Mouse (Mus musculus) olfactory bulb, adult 2 months (tissue): Measurements from ENCODE around the gene Rps12-ps3. TPM values are rescaled to one million over a fixed set of nuclear protein-coding genes. Genes with fewer than 3 reads are reported as not detected.

ENCODE experiments used
- H3K27ac ChIP-seq: fragments of 200-500 bp; 2 replicates; pipeline ENCODE4 v1.5.1; 2012; ENCODE audit warnings: low read depth, low read length; ENCODE audit not compliant: insufficient read depth
- H3K4me1 ChIP-seq: fragments of 200-500 bp; 2 replicates; pipeline ENCODE4 v1.6.1; 2012; ENCODE audit warnings: low read length; ENCODE audit not compliant: control insufficient read depth, insufficient read depth
- H3K4me3 ChIP-seq: fragments of 200-500 bp; 2 replicates; pipeline ENCODE4 v1.5.1; 2012; ENCODE audit warnings: mild to moderate bottlenecking, low read depth, low read length, moderate library complexity; ENCODE audit not compliant: insufficient read depth
- CTCF ChIP-seq: fragments of 200-500 bp; IDR thresholded peaks from 2 replicates; pipeline ENCODE4 v1.5.1; 2012; ENCODE audit warnings: low read depth, mild to moderate bottlenecking, low read length, moderate library complexity; ENCODE audit not compliant: insufficient read depth
- POLR2A ChIP-seq: fragments of 200-500 bp; IDR thresholded peaks from 2 replicates; pipeline ENCODE4 v1.6.1; 2012; ENCODE audit warnings: mild to moderate bottlenecking, low read depth, low read length, moderate library complexity; ENCODE audit not compliant: insufficient read depth
- WGBS: fragments of 180-500 bp; shearing (Covaris S2); methylation state at CpG from one replicate; pipeline ENCODE4 v1.1.7; 2018; 5-methylcytosine and 5-hydroxymethylcytosine counted together
- polyA plus RNA-seq: library from polyadenylated mRNA; stranded (reverse); fragments of >200 nt; gene quantifications from 2 replicates; pipeline ENCODE4 v1.2.4, GENCODE M21; 2012; ENCODE audit warnings: low replicate concordance; ENCODE audit not compliant: missing spikeins, insufficient read depth, insufficient read length

The Rps12-ps3 gene
- polyA plus RNA-seq, 1 experiment = not detected

GRCm38 (mm10) chr19:59359202-59359601, 37.1 kb downstream of the Rps12-ps3 start:
- TF ChIP-seq CTCF = no peak
- TF ChIP-seq POLR2A = no peak
- no peak overlapping the region for H3K4me3 ChIP-seq
- no peaks in the 10 kb centered on the region for H3K4me1 ChIP-seq
- no peak overlapping the region for H3K27ac ChIP-seq
- 88% methylated on average over 4 of the region's 4 CpGs for WGBS

DNA sequence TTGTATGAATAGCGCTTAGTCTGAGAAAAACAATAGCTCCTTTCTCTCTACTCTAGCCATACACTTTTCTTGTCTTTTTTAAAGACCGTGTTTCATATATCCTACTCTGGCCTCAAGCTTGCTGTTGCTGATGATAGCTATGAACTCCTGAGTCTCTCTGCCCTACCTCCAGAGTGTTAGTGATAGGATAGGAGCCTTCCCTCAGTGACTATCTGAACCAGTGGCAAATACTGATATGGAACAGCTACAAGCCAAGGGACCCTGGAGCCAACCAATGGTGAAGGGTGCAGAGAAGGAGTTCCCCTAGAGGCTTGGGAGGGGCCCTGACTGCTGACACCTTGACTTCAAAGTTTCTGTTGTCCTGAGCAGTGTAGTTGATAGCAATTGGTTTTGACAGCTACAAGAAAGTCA, 38.4 kb downstream of the Rps12-ps3 start:
- WGBS = 54% methylated on average over 2 of the region's 2 CpGs
- Histone ChIP-seq H3K27ac (no peak overlapping the region), H3K4me3 (no peak overlapping the region), H3K4me1 (no peaks in the 10 kb centered on the region)
- TF ChIP-seq CTCF (no peak), POLR2A (no peak)

- no peak for TF ChIP-seq POLR2A
- no peak for TF ChIP-seq CTCF
- WGBS = 81% methylated on average over 6 of the region's 6 CpGs
- H3K4me3 ChIP-seq = no peak overlapping the region
- H3K4me1 ChIP-seq = no peaks in the 10 kb centered on the region
- no peak overlapping the region for H3K27ac ChIP-seq
Observed at GRCm38 (mm10) chr19:59362646-59363045, 40.6 kb downstream of the Rps12-ps3 start.

DNA sequence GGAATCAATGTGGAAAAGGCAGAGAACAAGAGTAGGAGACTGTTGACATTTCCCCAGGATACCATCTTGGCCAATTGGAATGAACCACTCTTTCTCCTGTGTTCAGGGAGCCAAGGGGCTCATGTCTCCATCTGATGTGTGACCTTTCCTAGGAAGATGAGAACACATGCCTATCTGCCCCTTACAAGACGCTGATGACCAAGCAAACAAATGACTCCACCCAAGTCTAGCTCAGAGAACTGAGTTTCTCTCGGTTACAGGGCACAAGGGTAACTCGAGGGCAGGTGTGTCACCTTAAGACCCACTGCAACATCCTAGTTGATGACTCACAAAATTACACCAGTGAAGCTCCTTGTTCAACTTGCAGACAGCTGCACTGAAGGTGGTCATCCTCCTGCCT, 41.6 kb downstream of the Rps12-ps3 start:
- TF ChIP-seq POLR2A (no peak), CTCF (no peak)
- no peaks in the 10 kb centered on the region for H3K4me1 ChIP-seq
- H3K27ac ChIP-seq = no peak overlapping the region
- 92% methylated on average over 3 of the region's 3 CpGs for WGBS
- no peak overlapping the region for H3K4me3 ChIP-seq

GRCm38 (mm10) chr19:59366724-59367123, 44.6 kb downstream of the Rps12-ps3 start:
- no peak for TF ChIP-seq CTCF
- no peak for TF ChIP-seq POLR2A
- WGBS = 64% methylated on average over 3 of the region's 3 CpGs
- H3K27ac ChIP-seq = no peak overlapping the region
- H3K4me1 ChIP-seq = no peaks in the 10 kb centered on the region
- no peak overlapping the region for H3K4me3 ChIP-seq

DNA sequence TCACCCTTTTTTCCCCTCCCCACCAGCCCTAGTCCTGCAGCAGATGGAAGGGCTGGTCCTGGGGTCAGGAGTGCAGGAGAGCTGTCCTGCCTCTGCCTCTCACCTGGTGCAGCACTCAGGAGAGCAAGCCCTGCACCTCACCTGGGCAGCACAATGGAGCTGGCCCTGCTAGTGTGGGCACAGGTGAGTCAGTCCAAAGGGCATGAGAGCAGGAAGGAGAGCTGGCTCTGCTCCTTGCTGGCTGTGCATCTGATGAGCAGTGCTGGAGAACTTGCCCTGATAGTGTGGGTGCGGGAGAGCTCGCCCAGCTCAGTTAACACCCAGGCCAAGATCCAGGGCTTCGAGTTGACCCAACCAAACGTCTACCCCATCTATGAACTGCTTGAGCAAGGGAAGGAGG, 45.8 kb downstream of the Rps12-ps3 start:
- TF ChIP-seq CTCF (no peak), POLR2A (no peak)
- Histone ChIP-seq H3K4me1 (no peaks in the 10 kb centered on the region), H3K4me3 (no peak overlapping the region), H3K27ac (no peak overlapping the region)
- whole genome bisulfite sequencing = 86% methylated on average over 4 of the region's 4 CpGs

DNA sequence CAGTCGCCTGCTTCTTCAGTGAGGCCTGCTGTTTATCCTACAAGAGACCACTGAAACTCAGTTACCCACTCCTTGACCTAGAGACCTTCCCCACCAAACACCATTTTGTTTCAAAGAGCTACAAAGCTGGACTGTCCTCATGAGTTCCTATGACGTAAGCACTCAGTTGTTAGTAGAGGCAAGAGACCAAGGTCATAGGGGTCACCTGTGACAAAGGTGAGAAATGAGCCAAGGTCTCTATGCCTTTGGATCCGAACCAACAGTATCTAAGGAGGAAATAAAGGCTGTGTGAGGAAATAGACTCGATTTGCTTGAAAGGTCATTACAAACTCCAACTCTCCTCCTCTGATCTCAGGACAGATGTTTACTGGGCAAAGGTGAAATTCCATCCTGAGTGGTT, 48.9 kb downstream of the Rps12-ps3 start:
- 83% methylated on average over 4 of the region's 4 CpGs for WGBS
- Histone ChIP-seq H3K4me1 (no peaks in the 10 kb centered on the region), H3K4me3 (no peak overlapping the region), H3K27ac (no peak overlapping the region)
- TF ChIP-seq POLR2A (no peak), CTCF (no peak)

Other genes with a start within 250 kb of the Rps12-ps3 start
- gene Shtn1, start 246.2 kb upstream of the Rps12-ps3 start, polyA plus RNA-seq = not detected in 2 replicates
- gene Vax1, start 152.2 kb upstream of the Rps12-ps3 start, polyA plus RNA-seq = not detected in 2 replicates
- gene Kcnk18, start 103.1 kb upstream of the Rps12-ps3 start, polyA plus RNA-seq = not detected in 2 replicates
- not detected in 2 replicates for gene Slc18a2, start 61.4 kb upstream of the Rps12-ps3 start, polyA plus RNA-seq
- not detected in 2 replicates for gene Pdzd8, start 23.5 kb downstream of the Rps12-ps3 start, polyA plus RNA-seq
- gene Emx2, start 136.1 kb downstream of the Rps12-ps3 start, polyA plus RNA-seq = not detected in 2 replicates